Mouse (Mus musculus): ENCODE data around the gene Celf6. TPM values are rescaled to one million over a fixed set of nuclear protein-coding genes. Genes with fewer than 3 reads are reported as not detected.

The Celf6 gene
- 0.12 TPM in 1 of 2 replicates, not detected in the other for polyA plus RNA-seq (2012; ENCODE audit: low replicate concordance)

DNA sequence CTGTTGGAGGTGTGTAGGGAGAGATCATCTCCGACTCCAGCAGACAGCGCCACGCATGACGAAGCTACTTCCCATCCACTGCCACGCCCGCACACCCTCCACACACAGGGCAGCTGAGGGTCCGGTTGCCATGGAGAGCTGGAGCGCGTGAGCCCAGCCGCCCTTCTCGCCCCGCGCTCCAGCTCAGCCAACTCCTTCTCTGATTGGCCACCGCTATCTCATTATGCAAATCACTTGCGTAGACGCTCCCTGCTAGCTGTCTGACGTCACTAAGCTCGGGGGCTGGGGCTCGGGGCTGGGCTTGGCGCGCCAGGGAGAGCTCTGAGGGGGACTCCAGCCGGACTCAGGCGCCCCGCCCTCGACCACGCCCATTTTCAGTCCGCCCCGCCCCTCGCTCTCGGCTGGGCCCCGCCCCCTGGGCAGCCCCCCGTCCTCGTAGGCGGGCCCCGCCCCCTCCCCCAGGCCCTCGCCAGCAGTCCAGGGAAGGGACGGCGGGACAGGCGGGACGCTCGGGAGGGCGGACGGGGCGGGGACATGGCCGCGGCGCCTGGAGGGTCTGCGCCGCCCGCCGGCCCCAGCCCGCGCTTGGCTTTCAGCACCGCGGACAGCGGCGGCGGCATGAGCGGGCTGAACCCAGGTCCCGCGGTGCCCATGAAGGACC is at the start of gene Celf6:
Celf6 (plus strand) TSS at position 74 of the 661 bp plus-strand sequence.

DNA sequence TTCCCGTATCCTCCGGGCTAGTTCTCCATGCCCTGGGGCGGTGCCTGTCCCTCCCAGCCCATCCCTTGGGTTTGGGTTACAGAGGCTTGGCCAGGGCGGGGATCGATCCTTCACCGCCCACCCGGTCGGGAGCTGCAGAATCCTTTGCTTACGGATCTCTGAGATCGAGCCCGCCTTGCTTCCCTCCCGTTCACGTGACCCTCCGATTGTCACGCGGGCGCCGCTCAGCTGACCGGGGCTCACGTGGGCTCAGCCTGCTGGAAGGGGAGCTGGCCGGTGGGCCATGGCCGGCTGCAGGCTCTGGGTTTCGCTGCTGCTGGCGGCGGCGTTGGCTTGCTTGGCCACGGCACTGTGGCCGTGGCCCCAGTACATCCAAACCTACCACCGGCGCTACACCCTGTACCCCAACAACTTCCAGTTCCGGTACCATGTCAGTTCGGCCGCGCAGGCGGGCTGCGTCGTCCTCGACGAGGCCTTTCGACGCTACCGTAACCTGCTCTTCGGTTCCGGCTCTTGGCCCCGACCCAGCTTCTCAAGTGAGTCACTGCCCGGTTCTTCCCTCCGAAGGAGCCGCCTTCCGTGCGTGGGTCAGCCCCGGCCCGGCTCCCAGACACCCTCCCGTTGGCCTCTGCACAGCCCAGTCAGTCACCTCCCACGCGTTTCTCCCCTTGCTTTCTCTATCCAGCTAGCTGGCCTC is 38.1 kb upstream of the Celf6 start, which contains the start of the genes Hexa and Tmem202:
Hexa (plus strand) TSS at position 100 of the 697 bp plus-strand sequence.
Tmem202 (minus strand) TSS at position 407 of the 697 bp plus-strand sequence.

DNA sequence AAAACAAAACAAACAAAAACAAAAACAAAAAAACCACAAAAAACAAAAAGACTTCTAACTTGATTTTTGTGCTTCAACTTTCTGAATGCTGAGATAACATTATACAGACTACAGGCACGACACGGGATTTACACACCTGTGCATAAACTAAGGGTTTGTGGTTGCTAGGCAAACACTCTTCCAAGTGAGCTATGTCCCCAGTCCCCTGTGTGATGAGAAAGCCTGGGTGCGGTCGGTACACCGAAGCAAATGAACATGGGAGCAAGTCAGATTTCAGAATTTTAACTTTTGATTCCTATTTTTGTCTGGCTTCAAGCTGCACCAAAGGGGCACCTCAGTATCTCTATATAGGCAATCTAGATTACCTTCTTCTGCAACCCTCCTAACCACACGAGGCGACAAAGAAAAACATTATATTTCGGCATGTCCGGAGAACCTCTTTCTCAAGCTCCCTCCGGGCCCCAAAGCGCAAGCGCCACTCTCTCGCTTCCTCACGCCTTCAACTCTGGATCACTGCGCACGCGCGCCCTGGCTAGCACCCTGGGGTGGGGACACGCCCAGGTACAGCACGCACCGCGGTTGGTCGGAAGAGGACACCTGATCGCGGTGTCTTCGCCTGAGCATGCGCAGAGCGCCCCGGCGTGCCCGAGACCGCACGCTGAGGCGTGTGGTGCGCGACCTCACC is 39.0 kb downstream of the Celf6 start, which contains the start of gene Parp6:
Parp6 (plus strand) TSS at position 663 of the 685 bp plus-strand sequence.

DNA sequence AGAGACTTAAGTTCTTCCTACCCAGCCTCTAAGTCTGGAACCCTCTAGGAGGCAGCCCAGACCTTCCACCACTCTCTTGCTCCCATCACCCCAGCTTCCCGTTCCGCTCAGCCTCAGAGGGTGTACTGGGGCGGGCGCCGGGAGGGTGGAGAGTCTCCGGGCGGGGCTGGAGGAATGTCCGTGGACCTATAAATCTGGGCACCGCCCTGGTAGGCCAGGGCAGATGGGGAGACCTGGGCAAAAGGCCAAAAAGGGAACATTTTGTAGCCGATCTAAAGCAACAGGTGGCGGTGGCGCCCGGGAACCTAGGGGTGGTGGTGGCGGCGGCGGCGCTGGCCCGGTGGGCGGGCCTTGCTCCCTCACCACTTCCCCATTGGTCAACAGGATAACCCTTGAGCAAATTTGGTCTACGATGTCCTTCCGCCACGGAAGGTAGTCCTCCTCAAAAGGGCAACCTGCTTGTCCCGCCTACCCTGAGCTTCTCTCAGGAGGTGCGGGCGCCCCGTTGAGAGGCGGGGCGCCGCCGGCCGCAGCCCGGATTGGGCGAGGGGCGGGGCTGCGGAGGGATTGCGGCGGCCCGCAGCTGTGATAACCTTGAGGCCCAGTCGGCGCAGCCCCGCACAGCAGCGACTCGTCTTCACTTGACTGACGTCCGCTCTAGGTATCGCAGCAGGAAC is 78.4 kb downstream of the Celf6 start, which contains the start of gene Pkm:
Pkm (plus strand) TSS at position 411 of the 677 bp plus-strand sequence.

Other genes starting within 250 kb of the Celf6 start
- gene Bbs4, start 224.4 kb upstream of the Celf6 start, polyA plus RNA-seq (2012; ENCODE audit: low replicate concordance): 0.14 and 0.28 TPM in 2 replicates
- 24.5 and 46.6 TPM in 2 replicates for gene Arih1, start 91.3 kb upstream of the Celf6 start, polyA plus RNA-seq (2012; ENCODE audit: low replicate concordance)
- 26.6 and 30.9 TPM in 2 replicates for gene Hexa, start 38.4 kb upstream of the Celf6 start, polyA plus RNA-seq (2012; ENCODE audit: low replicate concordance)
- gene Tmem202, start 38.1 kb upstream of the Celf6 start, polyA plus RNA-seq (2012; ENCODE audit: low replicate concordance): 0.64 TPM in 1 of 2 replicates, not detected in the other
- 9.5 and 12.6 TPM in 2 replicates for gene Parp6, start 39.4 kb downstream of the Celf6 start, polyA plus RNA-seq (2012; ENCODE audit: low replicate concordance)
- gene Pkm, start 78.5 kb downstream of the Celf6 start, polyA plus RNA-seq (2012; ENCODE audit: low replicate concordance): 65.5 and 110 TPM in 2 replicates
- gene Gramd2, start 102.2 kb downstream of the Celf6 start, polyA plus RNA-seq (2012; ENCODE audit: low replicate concordance): 0.16 TPM in 1 of 2 replicates, not detected in the other
- gene Senp8, start 172.8 kb downstream of the Celf6 start, polyA plus RNA-seq (2012; ENCODE audit: low replicate concordance): 0.36 TPM in 1 of 2 replicates, not detected in the other
- gene Myo9a, start 173.0 kb downstream of the Celf6 start, polyA plus RNA-seq (2012; ENCODE audit: low replicate concordance): 2.0 and 2.1 TPM in 2 replicates

Data from leukemia stem cell, adult 10-12 weeks (primary cell).